Mouse (Mus musculus): ENCODE measurements around the gene March6.

DNA sequence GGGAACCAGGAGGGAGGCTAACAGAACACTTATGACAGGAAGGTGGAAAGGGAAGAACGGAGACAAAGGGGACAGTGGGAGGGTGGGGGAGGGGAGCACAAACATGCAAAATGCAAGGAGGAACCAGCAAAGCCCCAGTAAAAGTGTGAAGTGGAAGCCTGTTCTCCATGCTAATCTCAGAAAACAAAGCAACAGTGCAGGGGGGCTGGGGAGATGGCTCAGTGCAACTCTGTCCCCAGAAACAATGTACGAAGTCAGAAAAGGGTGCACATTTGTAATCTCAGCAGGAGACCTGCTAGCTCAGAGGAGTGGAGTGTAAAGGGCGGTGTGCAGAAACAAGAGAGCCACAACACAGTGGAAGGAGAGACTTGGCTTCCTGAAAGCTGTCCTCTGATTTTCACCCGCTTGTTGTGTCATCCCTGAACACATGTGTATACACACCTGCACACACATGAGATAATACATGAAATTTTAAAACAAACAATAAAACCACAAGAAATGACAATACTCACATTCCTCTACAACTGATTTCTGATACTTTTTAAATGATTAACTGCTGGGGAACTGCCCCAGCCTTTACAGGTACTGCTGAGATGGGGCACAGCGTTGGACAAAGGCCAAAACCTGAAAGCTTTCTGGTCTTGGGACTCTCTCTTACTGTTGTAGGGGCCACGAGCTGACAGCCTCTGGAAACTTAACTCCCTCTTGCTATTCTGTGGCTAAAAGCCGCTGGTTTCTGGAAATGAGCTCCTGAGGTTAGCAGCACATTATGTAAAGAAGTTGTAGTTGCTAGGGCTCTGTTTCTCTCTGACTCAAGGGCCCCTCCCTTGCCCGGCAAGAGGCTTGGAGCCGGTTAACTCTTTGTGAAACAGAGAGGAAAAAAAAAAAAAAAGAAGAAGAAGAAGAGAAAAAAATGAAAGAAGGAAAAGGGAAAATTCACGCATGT lies 11.4 kb upstream of the March6 start:
- TF ChIP-seq POLR2A (IDR thresholded peaks at IDR 0.05; ENCODE audit: control insufficient read depth, extremely low read depth, insufficient read depth, low read length, poor library complexity), result no peak
- no peak for TF ChIP-seq CTCF (IDR thresholded peaks at IDR 0.05; ENCODE audit: borderline replicate concordance, control insufficient read depth, extremely low read depth, insufficient read depth, low read length, poor library complexity)
